Mouse (Mus musculus) T-helper 1 cell (primary cell): ENCODE data around the gene Fam124b.

ENCODE experiments used
- in situ Hi-C: fragments of 300-600 bp; cut with MboI, MseI; formaldehyde crosslinking; loops from one replicate; pipeline ENCODE4 v1.15.1; 2025; ENCODE audit warnings: high pct_unique_total_duplicates

Fam124b gene

GRCm38 (mm10) chr1:80218268-80218667 is at the start of gene Fam124b:
TSS of gene Fam124b (minus strand) at chr1:80218473.
- in situ Hi-C loops: no loop called here

DNA sequence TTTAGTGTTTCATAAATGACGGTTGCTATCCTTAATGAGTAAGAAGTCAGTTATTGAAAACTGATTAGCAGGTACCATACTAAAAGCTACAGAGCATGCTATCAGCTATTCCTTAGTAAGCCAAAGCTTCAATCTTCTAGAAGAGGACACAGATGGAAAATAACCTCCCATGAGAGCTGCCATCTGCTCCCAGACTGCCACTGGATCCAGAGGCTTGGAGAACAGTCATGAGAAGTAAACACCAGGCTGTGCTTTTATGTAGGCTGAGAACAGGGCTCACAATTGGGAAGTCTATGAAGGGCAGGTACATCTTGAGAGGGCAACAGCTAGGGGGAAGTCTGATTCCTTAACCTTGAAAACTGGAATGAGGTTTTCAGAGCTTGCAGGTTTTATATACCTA is 42.2 kb upstream of the Fam124b start:
- in situ Hi-C loops: no loop called here

GRCm38 (mm10) chr1:80258632-80259031 is 40.4 kb upstream of the Fam124b start:
- in situ Hi-C loops: no loop called here

- in situ Hi-C loops: no loop called here
These were observed 35.0 kb upstream of the Fam124b start for GRCm38 (mm10) chr1:80253309-80253708.

DNA sequence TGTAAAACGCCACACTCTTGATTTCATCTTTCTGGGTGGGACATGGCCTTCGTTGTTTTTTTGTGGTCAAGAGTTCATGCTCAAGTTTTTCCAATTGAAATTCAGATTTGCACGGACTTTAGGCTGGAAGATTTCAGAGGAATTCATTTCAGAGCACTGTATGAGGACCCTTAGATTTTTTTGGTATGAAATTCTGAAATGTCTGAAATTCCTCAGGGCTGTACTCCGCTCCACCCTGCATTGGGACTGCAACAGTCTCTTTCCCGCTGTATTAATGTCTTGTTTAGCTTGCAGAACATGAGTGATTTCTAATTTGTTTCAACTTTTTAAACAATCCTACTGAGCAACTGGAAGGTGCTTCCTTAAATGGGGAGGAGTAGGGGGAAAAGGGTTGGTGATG is 32.0 kb upstream of the Fam124b start:
- in situ Hi-C loops: no loop called here

GRCm38 (mm10) chr1:80247131-80247530 is 28.9 kb upstream of the Fam124b start:
- in situ Hi-C loops: no loop called here

DNA sequence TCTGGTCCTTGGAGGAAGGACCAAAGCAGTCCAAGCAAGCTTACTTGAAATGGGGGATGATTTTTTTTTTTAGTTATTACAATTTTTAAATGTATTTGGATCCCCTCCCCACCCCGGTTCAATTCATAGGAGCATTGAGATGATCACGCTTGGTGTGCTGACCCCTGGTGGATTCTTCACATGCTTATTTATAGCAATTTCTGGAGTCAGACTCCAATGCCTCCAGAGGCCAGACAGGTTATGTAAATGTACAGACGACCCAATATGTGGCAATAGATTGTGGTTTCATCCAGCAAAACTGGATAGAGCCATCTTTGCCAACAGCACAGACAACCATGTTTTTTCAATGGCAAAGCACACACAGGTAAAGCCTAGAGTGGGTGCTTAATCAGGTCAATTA is 25.9 kb upstream of the Fam124b start:
- in situ Hi-C loops: no loop called here

- in situ Hi-C loops: no loop called here
These were observed 23.3 kb upstream of the Fam124b start for GRCm38 (mm10) chr1:80241579-80241978.

DNA sequence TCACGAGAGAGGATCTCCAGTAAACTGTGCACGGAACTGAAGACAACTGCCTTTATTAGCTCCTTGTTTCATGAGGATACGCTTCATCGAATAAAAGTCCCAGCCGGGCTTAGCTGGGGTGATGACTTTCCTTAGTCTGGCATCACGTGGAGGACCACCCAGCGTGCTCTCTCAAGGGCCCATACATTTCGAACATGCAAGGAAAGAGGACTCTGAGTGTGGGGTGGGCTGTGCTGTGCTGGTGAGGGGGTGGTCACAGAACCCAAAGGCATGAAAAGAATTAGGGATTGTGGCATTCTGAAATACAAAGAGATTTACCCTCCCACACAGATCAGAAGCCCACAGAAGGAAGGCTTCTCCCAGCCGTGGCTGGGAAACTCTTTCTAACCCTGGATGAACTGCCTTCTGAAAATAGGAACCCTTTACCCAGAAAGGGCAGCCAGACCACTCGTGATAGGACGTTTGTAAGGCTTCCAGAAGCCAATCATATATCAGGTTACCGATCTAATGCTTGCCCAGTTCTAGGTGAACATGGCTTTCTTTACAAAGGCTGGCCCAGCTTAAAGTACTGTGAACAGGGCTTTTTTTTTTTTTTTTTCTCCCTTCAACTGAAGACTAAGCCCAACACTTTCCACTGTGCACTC is 21.9 kb upstream of the Fam124b start:
- in situ Hi-C loops: no loop called here

DNA sequence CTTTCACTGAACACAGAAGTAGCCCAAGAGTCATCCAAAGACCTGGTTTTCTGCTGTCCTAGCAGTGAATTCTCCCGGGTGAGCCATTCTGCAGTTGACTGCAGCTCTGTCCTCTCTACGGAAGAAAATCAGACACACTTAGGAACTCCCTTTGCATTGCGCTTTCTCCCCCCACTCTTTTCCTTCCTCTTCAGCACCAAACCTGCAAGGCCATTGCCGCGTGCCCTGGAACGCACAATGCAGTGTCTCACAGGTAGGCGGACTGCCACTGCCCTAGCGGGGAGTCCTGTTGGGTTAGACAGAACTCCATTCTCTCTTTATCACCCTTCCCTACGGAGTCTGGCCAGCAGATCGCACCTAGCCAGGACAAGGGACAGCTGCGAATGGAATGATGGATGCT is 21.2 kb upstream of the Fam124b start:
- in situ Hi-C loops: no loop called here

DNA sequence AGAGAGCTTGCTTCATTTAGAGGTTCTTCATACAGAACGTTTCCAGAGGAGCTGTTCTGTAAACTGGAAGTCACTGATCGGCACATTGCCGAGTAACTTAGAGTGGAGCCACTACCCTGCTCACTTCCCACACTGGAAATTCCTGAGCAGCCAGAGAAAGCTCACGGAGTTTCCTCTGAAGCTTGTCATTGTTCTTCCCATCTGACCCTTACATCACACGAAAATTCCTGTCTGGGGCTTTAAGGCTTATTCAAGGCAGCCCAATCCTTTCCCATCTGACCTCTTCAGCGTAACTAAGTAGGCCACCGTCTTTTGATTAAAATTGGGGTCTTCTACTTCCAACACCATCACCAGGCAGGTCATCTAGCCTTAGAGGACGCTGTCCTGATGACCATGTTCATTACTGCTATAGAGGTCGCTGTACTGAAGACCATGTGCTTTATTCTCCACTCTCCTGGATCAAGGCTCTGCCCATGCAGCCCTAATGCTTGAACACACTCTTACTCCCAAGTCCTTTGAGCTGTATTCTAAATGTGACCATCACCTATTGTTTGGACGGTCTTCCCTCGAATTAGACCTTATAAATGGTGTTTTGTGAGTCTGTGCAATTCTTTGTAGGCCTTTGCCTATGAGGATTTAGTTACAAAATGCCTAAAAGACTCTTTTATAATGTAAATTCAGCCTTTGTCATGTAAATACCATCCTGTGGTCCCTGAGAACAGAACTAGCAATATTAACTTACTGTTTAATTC is 18.9 kb upstream of the Fam124b start:
- in situ Hi-C loops: no loop called here

DNA sequence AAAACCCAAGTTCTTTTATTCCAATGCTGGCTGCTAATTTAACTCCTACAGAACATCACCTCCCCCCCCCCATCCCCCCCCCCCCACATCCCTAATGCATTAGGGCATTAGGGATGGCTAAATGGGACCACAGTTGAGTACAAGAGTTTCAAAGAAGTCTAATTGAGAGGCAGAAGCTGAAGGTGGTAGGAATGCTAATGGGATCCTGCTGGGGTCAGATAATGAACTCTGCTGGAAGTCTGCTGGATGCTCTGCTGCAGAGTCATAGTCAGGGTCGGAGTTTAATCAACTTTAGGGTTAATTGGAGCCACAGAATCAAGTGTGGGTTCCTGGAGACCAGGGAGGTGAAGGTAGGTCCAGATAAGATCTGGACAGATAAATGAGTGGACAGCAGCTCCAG is 17.9 kb upstream of the Fam124b start:
- in situ Hi-C loops: no loop called here

- in situ Hi-C loops: no loop called here
These were observed 12.3 kb upstream of the Fam124b start for GRCm38 (mm10) chr1:80230612-80231011.

DNA sequence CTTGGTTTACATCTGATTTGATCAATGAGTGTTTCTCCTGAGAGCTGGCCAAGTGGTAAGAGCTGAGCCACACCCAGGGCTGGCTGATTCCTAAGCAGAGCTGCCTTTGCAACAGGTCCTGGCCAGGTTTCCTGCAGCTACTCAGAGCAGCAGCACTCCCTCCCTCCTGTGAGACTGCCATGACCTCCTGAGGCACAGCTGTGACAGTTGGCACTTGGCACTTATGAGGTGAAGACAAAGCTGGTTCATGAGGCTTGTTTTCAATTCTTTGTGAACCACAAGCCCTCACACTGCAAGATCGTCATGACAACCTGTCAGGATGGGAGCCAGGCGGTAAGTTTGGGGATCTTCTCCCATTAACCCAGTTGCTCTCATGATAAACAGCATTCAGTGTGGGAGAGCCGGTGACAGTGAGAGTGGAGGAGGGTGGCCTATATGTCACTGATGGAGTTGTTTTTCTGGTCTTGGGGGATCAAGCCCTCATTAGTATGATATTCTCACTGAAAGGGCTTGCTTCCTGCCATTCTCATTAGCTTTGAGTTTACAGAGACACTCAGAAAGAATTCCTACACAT is 6.7 kb upstream of the Fam124b start:
- in situ Hi-C loops: no loop called here

DNA sequence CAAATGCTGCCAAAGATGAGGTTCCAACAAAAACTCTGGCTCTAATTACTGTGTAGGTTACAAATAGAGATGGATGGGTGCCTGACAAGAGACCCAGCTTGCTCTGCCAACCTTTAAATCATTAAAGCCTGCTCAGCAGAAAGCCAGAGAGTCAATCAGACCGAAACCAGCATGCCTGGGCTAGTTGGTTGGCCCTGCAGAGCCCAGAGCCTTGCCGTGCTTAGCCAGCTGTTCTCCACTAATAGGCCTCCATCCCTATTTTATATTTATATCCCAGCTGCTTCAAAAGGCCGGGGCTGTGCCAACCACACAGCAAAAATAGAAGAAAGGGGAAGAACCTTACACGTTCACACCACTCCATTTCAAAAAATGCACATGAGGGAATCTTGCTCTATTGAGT is 2.9 kb upstream of the Fam124b start:
- in situ Hi-C loops: no loop called here

GRCm38 (mm10) chr1:80213826-80214225 is 4.4 kb downstream of the Fam124b start:
- in situ Hi-C loops: no loop called here

GRCm38 (mm10) chr1:80213146-80213545 is 5.1 kb downstream of the Fam124b start:
- in situ Hi-C loops: no loop called here

- in situ Hi-C loops: no loop called here
These were observed 16.0 kb downstream of the Fam124b start for GRCm38 (mm10) chr1:80202314-80202713.

DNA sequence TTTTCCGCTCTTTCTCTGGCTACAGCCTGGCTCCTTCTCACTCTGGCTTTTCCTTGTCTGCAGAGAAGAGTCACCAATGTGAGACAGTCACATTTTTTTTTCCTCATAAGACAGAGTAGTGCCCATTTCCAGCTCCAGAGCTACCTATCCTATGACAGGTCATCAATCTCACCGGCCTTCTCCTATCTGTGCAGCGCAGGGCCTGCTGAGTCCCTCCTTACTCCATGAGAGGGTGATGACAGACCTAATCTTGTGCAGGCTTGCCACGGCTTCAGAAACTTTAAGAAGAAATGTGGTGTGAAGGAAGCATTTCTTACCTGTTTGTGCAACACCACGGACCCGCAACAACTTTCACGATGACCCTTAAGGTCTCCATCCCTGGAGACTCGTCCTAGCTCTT is 25.4 kb downstream of the Fam124b start:
- in situ Hi-C loops: no loop called here

GRCm38 (mm10) chr1:80181414-80181805 is 36.9 kb downstream of the Fam124b start:
- in situ Hi-C loops: loop anchor here (5.0 kb wide), 1 partner anchor 336 kb away; no protein-coding TSS in a partner anchor

DNA sequence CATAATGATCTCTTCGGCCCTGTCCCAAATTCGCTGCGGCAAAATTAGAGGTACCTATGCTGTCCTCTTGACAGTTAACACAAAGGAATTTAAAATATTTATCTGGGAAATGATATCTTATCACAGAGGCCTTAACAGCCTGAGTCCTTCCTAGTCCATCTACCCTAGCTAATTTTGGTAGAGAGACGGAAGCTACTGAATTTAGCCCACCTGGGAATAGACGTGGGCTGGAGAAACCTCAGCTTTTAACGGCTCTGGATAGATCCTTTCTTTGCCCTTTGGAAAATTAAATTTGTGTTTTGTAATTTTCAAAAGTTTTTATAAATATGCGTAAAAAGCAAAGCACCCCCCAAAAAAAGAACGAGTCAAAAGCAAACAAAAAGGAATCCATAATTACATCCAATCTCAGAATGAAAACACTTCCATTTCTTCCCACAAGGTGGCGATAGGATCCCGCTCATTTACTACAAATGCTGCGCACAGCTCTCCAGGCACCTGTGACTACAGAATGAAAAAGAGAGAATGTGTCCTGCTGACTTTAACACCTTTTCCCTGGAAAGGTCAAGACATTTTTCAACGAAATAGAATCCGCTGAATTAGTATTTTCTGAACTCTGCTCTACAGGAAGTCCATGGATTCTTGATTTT is 37.4 kb downstream of the Fam124b start:
- in situ Hi-C loops: loop anchor here (5.0 kb wide), 1 partner anchor 336 kb away; no protein-coding TSS in a partner anchor

GRCm38 (mm10) chr1:80180128-80180527 is 38.1 kb downstream of the Fam124b start:
- in situ Hi-C loops: loop anchor here (5.0 kb wide), 1 partner anchor 337 kb away; no protein-coding TSS in a partner anchor
